Mouse (Mus musculus) thymus, adult 2 months (tissue): Measurements from ENCODE around the gene Dip2c.

Source experiments
- CTCF ChIP-seq: fragments of 200-500 bp; IDR thresholded peaks from 2 replicates; pipeline ENCODE4 v1.5.1; 2012; ENCODE audit warnings: mild to moderate bottlenecking, control low read depth, low read length, moderate library complexity, borderline replicate concordance; ENCODE audit not compliant: control insufficient read depth, poor library complexity, insufficient read depth; ENCODE audit errors: extremely low read depth
- POLR2A ChIP-seq: fragments of 200-500 bp; IDR thresholded peaks from 2 replicates; pipeline ENCODE4 v1.6.1; 2012; ENCODE audit warnings: mild to moderate bottlenecking, low read length, control low read depth, moderate library complexity; ENCODE audit not compliant: control insufficient read depth, poor library complexity, insufficient read depth; ENCODE audit errors: extremely low read depth

GRCm38 (mm10) chr13:9353890-9354289, 77.6 kb downstream of the Dip2c start:
- TF ChIP-seq POLR2A (no peak), CTCF (no peak)
